Mouse (Mus musculus) adrenal gland, adult 8-10 months (tissue): Measurements from ENCODE around the gene Scube1. TPM values are rescaled to one million over a fixed set of nuclear protein-coding genes. Genes with fewer than 3 reads are reported as not detected.

Experiments
- DNase-seq: peaks from one replicate; pipeline ENCODE4 v3.0.0; 2022
- total RNA-seq, 4 experiments: library from RNA; stranded (reverse); gene quantifications; 2 replicates each; pipeline ENCODE4 v1.2.4; 2022

Gene Scube1
- total RNA-seq, 4 experiments from 2014 or later, result 4.1 to 6.4 (median 6.0) TPM

GRCm38 (mm10) chr15:83709889-83710774 is 14.7 kb downstream of the Scube1 start:
- DNase-seq, result no peak

GRCm38 (mm10) chr15:83706528-83707199 is 18.2 kb downstream of the Scube1 start:
- DNase-seq, result no peak

- no peak for DNase-seq
These were observed 24.3 kb downstream of the Scube1 start for GRCm38 (mm10) chr15:83700593-83700923.

GRCm38 (mm10) chr15:83699834-83700592 is 24.8 kb downstream of the Scube1 start:
- DNase-seq, result no peak

GRCm38 (mm10) chr15:83699132-83699833 is 25.5 kb downstream of the Scube1 start:
- DNase-seq, result no peak

GRCm38 (mm10) chr15:83696681-83697381 is 28.0 kb downstream of the Scube1 start:
- DNase-seq, result no peak

- DNase-seq, result no peak
These were observed 29.7 kb downstream of the Scube1 start for GRCm38 (mm10) chr15:83695159-83695558.

- DNase-seq, result no peak
These were observed 32.9 kb downstream of the Scube1 start for GRCm38 (mm10) chr15:83691901-83692361.

- no peak for DNase-seq
These were observed 34.9 kb downstream of the Scube1 start for GRCm38 (mm10) chr15:83689946-83690345.

GRCm38 (mm10) chr15:83686601-83687000 is 38.2 kb downstream of the Scube1 start:
- no peak for DNase-seq

- DNase-seq, result no peak
These were observed 38.9 kb downstream of the Scube1 start for GRCm38 (mm10) chr15:83685950-83686349.

GRCm38 (mm10) chr15:83683051-83683561 is 41.7 kb downstream of the Scube1 start:
- no peak for DNase-seq

GRCm38 (mm10) chr15:83680300-83680699 is 44.5 kb downstream of the Scube1 start:
- no peak for DNase-seq

GRCm38 (mm10) chr15:83679729-83680128 is 45.1 kb downstream of the Scube1 start:
- DNase-seq, result peak; percentile 78

GRCm38 (mm10) chr15:83678606-83679005 is 46.2 kb downstream of the Scube1 start:
- DNase-seq, result no peak

- DNase-seq, result peak; percentile 32
These were observed 46.7 kb downstream of the Scube1 start for GRCm38 (mm10) chr15:83678089-83678488.

- no peak for DNase-seq
These were observed 47.7 kb downstream of the Scube1 start for GRCm38 (mm10) chr15:83677098-83677497.

GRCm38 (mm10) chr15:83676286-83676685 is 48.5 kb downstream of the Scube1 start:
- peak; percentile 55 for DNase-seq

GRCm38 (mm10) chr15:83673621-83674020 is 51.2 kb downstream of the Scube1 start:
- DNase-seq, result peak; percentile 40

- no peak for DNase-seq
These were observed 57.3 kb downstream of the Scube1 start for GRCm38 (mm10) chr15:83667501-83667900.

- DNase-seq, result no peak
These were observed 58.4 kb downstream of the Scube1 start for GRCm38 (mm10) chr15:83666418-83666817.
